In the genomic region with DNA sequence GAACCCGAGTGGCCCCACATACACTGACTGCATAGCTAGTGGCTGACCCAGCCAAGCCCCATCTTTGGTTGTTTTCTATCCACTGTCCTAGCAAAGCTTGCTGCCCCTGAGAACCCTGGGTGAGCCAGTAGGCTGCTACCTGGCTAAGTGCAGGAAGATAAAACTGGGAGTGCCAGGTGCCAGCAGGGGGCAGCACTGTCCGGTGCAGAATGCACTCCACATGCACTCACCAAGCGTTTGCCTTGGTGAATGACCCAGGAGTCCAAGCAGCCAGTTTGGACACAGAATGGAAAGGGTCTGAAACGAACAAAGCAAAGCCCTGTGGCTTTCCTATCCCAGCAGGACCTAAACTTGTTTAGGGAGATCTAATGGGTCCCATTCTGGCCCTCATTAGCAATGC, we compare ENCODE assay signal across 9 mouse cellular contexts. TPM values are rescaled to one million over a fixed set of nuclear protein-coding genes. Genes with fewer than 3 reads are reported as not detected.
DNase-seq lines count a peak whose midpoint lies in the region; ATAC-seq and TF ChIP-seq lines count a peak whose summit lies in the region.
"Had no signal": no experiment of that assay in that cellular context is flagged by ENCODE, and none has a peak within 500 bp of the region (broad histone marks: within the 10 kb centered on the region; RNA-seq: fewer than 3 reads in every experiment).

No protein-coding gene starts in this region.

- no peak overlapping the region for H3K9ac ChIP-seq in hindbrain, postnatal 0 days (replicated peaks; ENCODE audit: low read length)
- no peak overlapping the region for H3K9ac ChIP-seq in hindbrain, embryonic 12.5 days
- H3K9ac ChIP-seq in liver, embryonic 11.5 days (ENCODE audit: low read depth, low read length): no peak overlapping the region

- H3K4me1 ChIP-seq in hindbrain, postnatal 0 days (ENCODE audit: insufficient read depth, low read length): no peaks in the 10 kb centered on the region
- H3K4me1 ChIP-seq in hindbrain, embryonic 12.5 days: no peaks in the 10 kb centered on the region
- H3K4me1 ChIP-seq in E14TG2a.4 (replicated peaks; ENCODE audit: low read depth, low read length): peaks cover 13% of the 10 kb centered on the region; the same call in 1 of the 2 replicates
- no peaks in the 10 kb centered on the region for H3K4me1 ChIP-seq in liver, embryonic 11.5 days (replicated peaks; ENCODE audit: control insufficient read depth, insufficient read depth, low read length)
- H3K4me1 ChIP-seq in small intestine, adult 2 months (ENCODE audit: control insufficient read depth, insufficient read depth, insufficient read length, low read length): no peaks in the 10 kb centered on the region

- no peak overlapping the region for H3K27ac ChIP-seq in hindbrain, postnatal 0 days
- H3K27ac ChIP-seq in hindbrain, embryonic 12.5 days: no peak overlapping the region
- H3K27ac ChIP-seq in liver, embryonic 11.5 days (ENCODE audit: low read depth, low read length): no peak overlapping the region
- H3K27ac ChIP-seq in small intestine, adult 2 months (ENCODE audit: insufficient read depth, low read depth, low read length): no peak overlapping the region

- TF ChIP-seq POLR2A in small intestine, adult 2 months (IDR thresholded peaks at IDR 0.05; ENCODE audit: low read depth, low read length): no peak

- H3K4me3 ChIP-seq in hindbrain, postnatal 0 days (ENCODE audit: low read length): no peak overlapping the region
- H3K4me3 ChIP-seq in hindbrain, embryonic 12.5 days: no peak overlapping the region
- no peak overlapping the region for H3K4me3 ChIP-seq in E14TG2a.4 (replicated peaks; ENCODE audit: low read length)
- H3K4me3 ChIP-seq in liver, embryonic 11.5 days (ENCODE audit: low read depth, low read length): no peak overlapping the region
- no peak overlapping the region for H3K4me3 ChIP-seq in small intestine, adult 2 months (ENCODE audit: low read depth, low read length)

- H3K36me3 ChIP-seq in hindbrain, postnatal 0 days (ENCODE audit: insufficient read depth, low read length): no peaks in the 10 kb centered on the region
- no peaks in the 10 kb centered on the region for H3K36me3 ChIP-seq in hindbrain, embryonic 12.5 days
- no peaks in the 10 kb centered on the region for H3K36me3 ChIP-seq in E14TG2a.4 (ENCODE audit: insufficient read depth, low read length)
- no peaks in the 10 kb centered on the region for H3K36me3 ChIP-seq in liver, embryonic 11.5 days (ENCODE audit: control insufficient read depth, insufficient read depth, low read length)
- no peaks in the 10 kb centered on the region for H3K36me3 ChIP-seq in small intestine, adult 2 months (ENCODE audit: control insufficient read depth, insufficient read depth, low read length)

- peak; percentile 40 for DNase-seq in hindbrain, postnatal 0 days (ENCODE audit: low spot score)
- peak; percentile 21 for DNase-seq in 416B (ENCODE audit: low read depth)
- DNase-seq in embryo, embryonic 10 days (ENCODE audit: low spot score): peak; percentile 66
- no peak for DNase-seq in liver, embryonic 11.5 days (ENCODE audit: low spot score)
- no peak for DNase-seq in gastrocnemius, adult 8-10 months (ENCODE audit: low spot score in 2 of 2)

- 46% methylated on average over 4 of the region's 4 CpGs for WGBS in hindbrain, postnatal 0 days
- 50% methylated on average over 4 of the region's 4 CpGs for WGBS in hindbrain, embryonic 12.5 days
- WGBS in liver, embryonic 11.5 days: 34% methylated on average over 4 of the region's 4 CpGs
- 30% methylated on average over 4 of the region's 4 CpGs for WGBS in small intestine, adult 2 months

- H3K9me3 ChIP-seq in hindbrain, postnatal 0 days (ENCODE audit: low read length): no peaks in the 10 kb centered on the region
- H3K9me3 ChIP-seq in hindbrain, embryonic 12.5 days (replicated peaks): no peaks in the 10 kb centered on the region
- H3K9me3 ChIP-seq in E14TG2a.4 (ENCODE audit: low read length): no peaks in the 10 kb centered on the region
- no peaks in the 10 kb centered on the region for H3K9me3 ChIP-seq in liver, embryonic 11.5 days (ENCODE audit: control insufficient read depth, low read length)

- H3K27me3 ChIP-seq in hindbrain, postnatal 0 days (ENCODE audit: insufficient read depth, low read length): no peaks in the 10 kb centered on the region
- no peaks in the 10 kb centered on the region for H3K27me3 ChIP-seq in hindbrain, embryonic 12.5 days
- peaks cover 13% of the 10 kb centered on the region; the same call in 1 of the 2 replicates for H3K27me3 ChIP-seq in E14TG2a.4 (ENCODE audit: insufficient read depth, low read length)
- H3K27me3 ChIP-seq in liver, embryonic 11.5 days (replicated peaks; ENCODE audit: control insufficient read depth, insufficient read depth, low read length): no peaks in the 10 kb centered on the region
- no peaks in the 10 kb centered on the region for H3K27me3 ChIP-seq in small intestine, adult 2 months (ENCODE audit: control insufficient read depth, insufficient read depth, low read length)

- peak; percentile 64 for TF ChIP-seq CTCF in hindbrain, postnatal 0 days (IDR thresholded peaks at IDR 0.05; ENCODE audit: low read depth)
- peak; percentile 80 for TF ChIP-seq CTCF in E14TG2a.4 (conservative IDR thresholded peaks at IDR 0.05; ENCODE audit: low read length)
- peak; percentile 65; the same call in 1 of the 2 replicates for TF ChIP-seq CTCF in small intestine, adult 2 months (IDR thresholded peaks at IDR 0.05; ENCODE audit: extremely low read depth, insufficient read length, insufficient replicate concordance, low read depth, low read length)

- no peak overlapping the region for H3K4me2 ChIP-seq in hindbrain, postnatal 0 days (ENCODE audit: low read depth, low read length)
- H3K4me2 ChIP-seq in hindbrain, embryonic 12.5 days (replicated peaks): no peak overlapping the region
- H3K4me2 ChIP-seq in liver, embryonic 11.5 days: no peak overlapping the region

- ATAC-seq in hindbrain, postnatal 0 days: no peak
- ATAC-seq in hindbrain, embryonic 12.5 days (ENCODE audit: low FRiP score): no peak
- ATAC-seq in liver, embryonic 11.5 days (replicated peaks; ENCODE audit: low FRiP score): 0 out of 2 replicates have a peak, but pooled peaks have one; percentile 39

RNA-seq across cellular contexts. Expression of gene 5430419D17Rik, which starts 8.5 kb away (rescaled TPM):
- total RNA-seq in hindbrain, postnatal 0 days (2014; rRNA removed): under 0.01 and 0.31 TPM in 2 replicates
- polyA plus RNA-seq in hindbrain, postnatal 0 days (2015; fragmentation: Nextera tagmentation; extraction: Ambion mirVana): 0.05 and 0.09 TPM in 2 replicates
- 0.03 TPM in 1 of 2 replicates, not detected in the other for polyA plus RNA-seq in hindbrain, embryonic 12.5 days (2016; fragmentation: Nextera tagmentation; extraction: Ambion mirVana)
- polyA plus RNA-seq in liver, embryonic 11.5 days (2014; fragmentation: Nextera tagmentation; extraction: Ambion mirVana): not detected in 2 replicates
- polyA plus RNA-seq in small intestine, adult 2 months (2012; rRNA removed): 2.0 TPM in 1 of 2 replicates, not detected in the other
- total RNA-seq in gastrocnemius, adult 8-10 months (2022): not detected
- total RNA-seq: left cerebral cortex, postnatal 36 days had no signal

RNA-seq across cellular contexts. Expression of gene 4933402N03Rik, which starts 36.6 kb away (rescaled TPM):
- not detected in 2 replicates for total RNA-seq in hindbrain, postnatal 0 days (2014; rRNA removed)
- polyA plus RNA-seq in hindbrain, postnatal 0 days (2015; fragmentation: Nextera tagmentation; extraction: Ambion mirVana): not detected in 2 replicates
- polyA plus RNA-seq in hindbrain, embryonic 12.5 days (2016; fragmentation: Nextera tagmentation; extraction: Ambion mirVana): not detected in 2 replicates
- not detected in 2 replicates for polyA plus RNA-seq in liver, embryonic 11.5 days (2014; fragmentation: Nextera tagmentation; extraction: Ambion mirVana)
- polyA plus RNA-seq in small intestine, adult 2 months (2012; rRNA removed): not detected in 2 replicates
- total RNA-seq in gastrocnemius, adult 8-10 months (2022): not detected
- total RNA-seq: left cerebral cortex, postnatal 36 days had no signal

Comparison
In these comparisons a context has a peak if more than half of its experiments do, and no peak if none do; other contexts are left out.
1. DNase-seq: peak in hindbrain, postnatal 0 days (single experiment), 416B (single experiment) and embryo, embryonic 10 days (single experiment); none in liver, embryonic 11.5 days (single experiment) and gastrocnemius, adult 8-10 months (0 of 2).
2. Peak in every context shown above with its lines, with median percentiles within 50 percentile points of each other: CTCF ChIP-seq.